Mouse (Mus musculus) C2C12 (cell line): ENCODE data around the gene Prex1.

Experiments used
- CEBPB ChIP-seq: IDR thresholded peaks from one replicate; pipeline ENCODE4 v1.6.1; 2011; ENCODE audit warnings: low read depth, mild to moderate bottlenecking, control low read depth, moderate library complexity
- CTCF ChIP-seq: IDR thresholded peaks from one replicate; pipeline ENCODE4 v1.5.1; 2011; ENCODE audit not compliant: control insufficient read depth, insufficient read depth, insufficient read length
- FOSL1 ChIP-seq: IDR thresholded peaks from one replicate; pipeline ENCODE4 v1.8.0; 2011; ENCODE audit warnings: mild to moderate bottlenecking, low read length; ENCODE audit not compliant: poor library complexity, insufficient read depth, severe bottlenecking
- MAX ChIP-seq: IDR thresholded peaks from one replicate; pipeline ENCODE4 v1.6.1; 2011; ENCODE audit warnings: mild to moderate bottlenecking, control low read depth
- MYOG ChIP-seq: IDR thresholded peaks from one replicate; pipeline ENCODE4 v1.6.1; 2011; ENCODE audit not compliant: control insufficient read depth, insufficient read length; ENCODE audit errors: extremely low read depth
- USF1 ChIP-seq: IDR thresholded peaks from one replicate; pipeline ENCODE4 v1.6.1; 2011; ENCODE audit warnings: low read depth, mild to moderate bottlenecking, control low read depth, moderate library complexity

DNA sequence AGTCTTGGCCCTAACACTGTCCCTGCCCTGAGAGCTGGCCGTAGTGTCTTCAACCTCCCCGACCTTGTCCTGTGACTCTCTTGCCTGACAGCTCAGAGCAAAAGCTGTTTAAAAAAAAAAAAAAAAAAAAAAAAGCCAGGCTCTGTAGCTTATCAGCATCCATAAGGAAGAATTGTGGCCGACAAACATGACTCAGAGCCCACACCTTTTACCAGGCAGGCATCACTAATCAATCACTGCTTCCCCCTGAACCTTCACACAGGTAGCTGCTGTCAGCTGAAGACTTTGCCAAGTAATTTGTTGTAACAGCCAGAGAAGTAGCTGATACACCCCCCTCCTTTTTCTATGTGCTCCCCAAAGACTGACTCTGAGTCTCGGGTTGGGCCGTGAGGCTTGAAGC, 140.0 kb downstream of the Prex1 start:
- TF ChIP-seq MAX (no peak), MYOG (no peak), CTCF (no peak), FOSL1 (no peak), USF1 (no peak), CEBPB (no peak)
